Mouse (Mus musculus): ENCODE data around the gene Slc6a6.

Gene Slc6a6

GRCm38 (mm10) chr6:91683602-91684473 lies at the start of gene Slc6a6:
TSS of gene Slc6a6 (plus strand) at chr6:91684053.
- DNase-seq (ENCODE audit: low read depth, low spot score): peak; percentile 96

- peak; percentile 16 for DNase-seq (ENCODE audit: low read depth, low spot score)
These were observed 49.4 kb upstream of the Slc6a6 start for GRCm38 (mm10) chr6:91634417-91634816.

GRCm38 (mm10) chr6:91634876-91635275 lies 49.0 kb upstream of the Slc6a6 start:
- DNase-seq (ENCODE audit: low read depth, low spot score): no peak

- DNase-seq (ENCODE audit: low read depth, low spot score): no peak
These were observed 45.5 kb upstream of the Slc6a6 start for GRCm38 (mm10) chr6:91638204-91638995.

GRCm38 (mm10) chr6:91643011-91643410 lies 40.8 kb upstream of the Slc6a6 start:
- no peak for DNase-seq (ENCODE audit: low read depth, low spot score)

- DNase-seq (ENCODE audit: low read depth, low spot score): no peak
These were observed 40.4 kb upstream of the Slc6a6 start for GRCm38 (mm10) chr6:91643416-91643921.

GRCm38 (mm10) chr6:91646019-91646418 lies 37.8 kb upstream of the Slc6a6 start:
- DNase-seq (ENCODE audit: low read depth, low spot score): no peak

GRCm38 (mm10) chr6:91646822-91647221 lies 37.0 kb upstream of the Slc6a6 start:
- no peak for DNase-seq (ENCODE audit: low read depth, low spot score)

GRCm38 (mm10) chr6:91647385-91647791 lies 36.5 kb upstream of the Slc6a6 start:
- no peak for DNase-seq (ENCODE audit: low read depth, low spot score)

- DNase-seq (ENCODE audit: low read depth, low spot score): no peak
These were observed 33.6 kb upstream of the Slc6a6 start for GRCm38 (mm10) chr6:91650255-91650654.

- DNase-seq (ENCODE audit: low read depth, low spot score): no peak
These were observed 31.6 kb upstream of the Slc6a6 start for GRCm38 (mm10) chr6:91652296-91652695.

- DNase-seq (ENCODE audit: low read depth, low spot score): no peak
These were observed 28.6 kb upstream of the Slc6a6 start for GRCm38 (mm10) chr6:91655244-91655643.

- no peak for DNase-seq (ENCODE audit: low read depth, low spot score)
These were observed 27.9 kb upstream of the Slc6a6 start for GRCm38 (mm10) chr6:91655874-91656433.

GRCm38 (mm10) chr6:91658288-91658687 lies 25.6 kb upstream of the Slc6a6 start:
- DNase-seq (ENCODE audit: low read depth, low spot score): no peak

- no peak for DNase-seq (ENCODE audit: low read depth, low spot score)
These were observed 23.9 kb upstream of the Slc6a6 start for GRCm38 (mm10) chr6:91659841-91660509.

GRCm38 (mm10) chr6:91662301-91662700 lies 21.6 kb upstream of the Slc6a6 start:
- no peak for DNase-seq (ENCODE audit: low read depth, low spot score)

GRCm38 (mm10) chr6:91663616-91664015 lies 20.2 kb upstream of the Slc6a6 start:
- DNase-seq (ENCODE audit: low read depth, low spot score): no peak

GRCm38 (mm10) chr6:91665267-91665666 lies 18.6 kb upstream of the Slc6a6 start:
- no peak for DNase-seq (ENCODE audit: low read depth, low spot score)

- DNase-seq (ENCODE audit: low read depth, low spot score): no peak
These were observed 17.7 kb upstream of the Slc6a6 start for GRCm38 (mm10) chr6:91665990-91666700.

- no peak for DNase-seq (ENCODE audit: low read depth, low spot score)
These were observed 16.7 kb upstream of the Slc6a6 start for GRCm38 (mm10) chr6:91667141-91667540.

- DNase-seq (ENCODE audit: low read depth, low spot score): no peak
These were observed 15.6 kb upstream of the Slc6a6 start for GRCm38 (mm10) chr6:91668276-91668675.

All from A20 (cell line).